Mouse (Mus musculus) forebrain, embryonic 13.5 days (tissue): ENCODE results near the gene Ccl22. TPM values are rescaled to one million over a fixed set of nuclear protein-coding genes. Genes with fewer than 3 reads are reported as not detected.
A peak's percentile ranks its signal among the peaks of the same experiment; 100 is the strongest.

Experiments
- ATAC-seq: fragments of 200-750 bp; cut with Nextera tagmentation; 2 replicates; pipeline ENCODE4 v1.8.0; 2017
- H3K27ac ChIP-seq: fragments of 300-500 bp; sonication (generic); 2 replicates; pipeline ENCODE4 v1.5.1; 2015; ENCODE audit warnings: inconsistent platforms, mild to moderate bottlenecking, moderate library complexity
- H3K27me3 ChIP-seq: fragments of 300-500 bp; sonication (generic); 2 replicates; pipeline ENCODE4 v1.6.1; 2015; ENCODE audit warnings: mild to moderate bottlenecking, inconsistent platforms
- H3K36me3 ChIP-seq: fragments of 300-500 bp; sonication (generic); 2 replicates; pipeline ENCODE4 v1.6.1; 2015; ENCODE audit warnings: mild to moderate bottlenecking, inconsistent platforms; ENCODE audit not compliant: poor library complexity, severe bottlenecking
- H3K4me1 ChIP-seq: fragments of 300-500 bp; sonication (generic); 2 replicates; pipeline ENCODE4 v1.6.1; 2015; ENCODE audit warnings: inconsistent platforms
- H3K4me2 ChIP-seq: fragments of 300-500 bp; sonication (generic); 2 replicates; pipeline ENCODE4 v1.6.1; 2015; ENCODE audit warnings: inconsistent platforms, mild to moderate bottlenecking, moderate library complexity
- H3K4me3 ChIP-seq: fragments of 300-500 bp; sonication (generic); 2 replicates; pipeline ENCODE4 v1.5.1; 2015; ENCODE audit warnings: mild to moderate bottlenecking, inconsistent platforms
- H3K9ac ChIP-seq: fragments of 300-500 bp; sonication (generic); 2 replicates; pipeline ENCODE4 v1.6.1; 2015; ENCODE audit warnings: mild to moderate bottlenecking, inconsistent platforms
- H3K9me3 ChIP-seq: fragments of 300-500 bp; sonication (generic); replicated peaks from 2 replicates; pipeline ENCODE4 v1.6.1; 2016; ENCODE audit warnings: inconsistent platforms
- WGBS: fragments of 180-500 bp; shearing (Covaris S2); methylation state at CpG from one replicate; pipeline ENCODE4 v1.1.7; 2015; 5-methylcytosine and 5-hydroxymethylcytosine counted together
- polyA plus RNA-seq: library from polyadenylated mRNA; unstranded; fragments of >200 nt; fragmentation: Nextera tagmentation; extraction: Ambion mirVana; gene quantifications from 2 replicates; pipeline ENCODE4 v1.2.1, GENCODE M21; 2015

The Ccl22 gene
- polyA plus RNA-seq, 1 experiment from 2014 or later, result not detected

GRCm38 (mm10) chr8:94771941-94772670 lies 26.7 kb downstream of the Ccl22 start, which contains the start of gene Cx3cl1:
Gene Cx3cl1 (plus strand): TSS chr8:94772009.
- peak within 1 kb of the TSS; percentile 73 for H3K4me2 ChIP-seq
- peak within 1 kb of the TSS; percentile 55 for H3K4me3 ChIP-seq
- peak within 1 kb of the TSS; percentile 14; the same call in 1 of the 2 replicates for H3K27ac ChIP-seq
- peak within 1 kb of the TSS; percentile 68 for H3K9ac ChIP-seq
- no peaks in the 10 kb centered on the region for H3K9me3 ChIP-seq
- ATAC-seq, result peak; percentile 84
- no peaks in the 10 kb centered on the region for H3K36me3 ChIP-seq
- peaks cover 37% of the 10 kb centered on the region for H3K4me1 ChIP-seq
- peaks cover 17% of the 10 kb centered on the region for H3K27me3 ChIP-seq
- WGBS, result under 1% methylated on average over 37 of the region's 38 CpGs

DNA sequence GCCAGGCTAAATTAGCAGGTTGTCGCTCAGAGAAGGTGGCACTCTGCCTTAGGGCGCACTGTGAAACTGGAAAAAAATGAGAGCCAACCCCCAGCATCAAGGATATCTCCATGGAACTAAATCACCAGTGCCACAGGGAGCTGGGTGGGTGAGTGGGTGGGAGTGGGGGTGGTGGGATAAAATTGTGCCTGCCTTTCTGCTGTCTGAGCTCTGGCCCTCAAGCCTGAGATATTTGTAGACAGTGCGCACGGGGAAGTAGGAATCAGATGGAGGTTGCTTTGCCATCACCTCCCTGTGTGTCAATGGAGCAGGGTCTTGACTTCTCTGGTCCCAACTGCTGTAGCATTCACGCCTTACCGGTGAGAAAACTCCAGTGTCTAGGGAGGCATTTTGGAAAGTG lies 27.7 kb downstream of the Ccl22 start:
- ATAC-seq, result no peak
- Histone ChIP-seq H3K4me2 (peak overlapping the region; percentile 73), H3K27ac (no peak overlapping the region), H3K4me3 (peak overlapping the region; percentile 55), H3K9me3 (no peaks in the 10 kb centered on the region), H3K27me3 (peaks cover 17% of the 10 kb centered on the region), H3K36me3 (no peaks in the 10 kb centered on the region), H3K4me1 (peaks cover 41% of the 10 kb centered on the region), H3K9ac (0 out of 2 replicates have a peak overlapping the region, but pooled peaks have one; percentile 18)
- WGBS, result 45% methylated on average over 6 of the region's 6 CpGs

GRCm38 (mm10) chr8:94773700-94774171 lies 28.3 kb downstream of the Ccl22 start:
- H3K4me3 ChIP-seq, result peak overlapping the region; percentile 55

GRCm38 (mm10) chr8:94774601-94775000 lies 29.2 kb downstream of the Ccl22 start:
- H3K4me3 ChIP-seq, result no peak overlapping the region
- H3K27me3 ChIP-seq, result peaks cover 16% of the 10 kb centered on the region
- H3K4me2 ChIP-seq, result no peak overlapping the region
- no peaks in the 10 kb centered on the region for H3K9me3 ChIP-seq
- ATAC-seq, result no peak
- peaks cover 53% of the 10 kb centered on the region for H3K4me1 ChIP-seq
- no peak overlapping the region for H3K9ac ChIP-seq
- WGBS, result 88% methylated on average over 1 of the region's 1 CpGs
- 0 out of 2 replicates have a peak, but pooled peaks cover under 1% of the 10 kb centered on the region for H3K36me3 ChIP-seq
- no peak overlapping the region for H3K27ac ChIP-seq

More at GRCm38 (mm10) chr8:94773700-94774171, 28.3 kb downstream of the Ccl22 start:
- Histone ChIP-seq H3K4me2 (peak overlapping the region; percentile 73), H3K9me3 (no peaks in the 10 kb centered on the region), H3K27ac (no peak overlapping the region; the same call in 1 of the 2 replicates), H3K36me3 (no peaks in the 10 kb centered on the region), H3K4me1 (peaks cover 48% of the 10 kb centered on the region), H3K9ac (peak overlapping the region; percentile 18; the same call in 1 of the 2 replicates), H3K27me3 (peaks cover 17% of the 10 kb centered on the region)
- ATAC-seq, result peak; percentile 28; the same call in 1 of the 2 replicates
- WGBS, result 10% methylated on average over 12 of the region's 12 CpGs

- Histone ChIP-seq H3K27ac (no peak overlapping the region), H3K4me1 (peaks cover 46% of the 10 kb centered on the region), H3K9me3 (no peaks in the 10 kb centered on the region), H3K4me2 (no peak overlapping the region), H3K9ac (no peak overlapping the region), H3K36me3 (0 out of 2 replicates have a peak, but pooled peaks cover 3% of the 10 kb centered on the region), H3K27me3 (peaks cover 3% of the 10 kb centered on the region; the same call in 1 of the 2 replicates), H3K4me3 (no peak overlapping the region)
- no peak for ATAC-seq
- 93% methylated on average over 2 of the region's 2 CpGs for WGBS
Observed at GRCm38 (mm10) chr8:94776346-94776745, 31.0 kb downstream of the Ccl22 start.

DNA sequence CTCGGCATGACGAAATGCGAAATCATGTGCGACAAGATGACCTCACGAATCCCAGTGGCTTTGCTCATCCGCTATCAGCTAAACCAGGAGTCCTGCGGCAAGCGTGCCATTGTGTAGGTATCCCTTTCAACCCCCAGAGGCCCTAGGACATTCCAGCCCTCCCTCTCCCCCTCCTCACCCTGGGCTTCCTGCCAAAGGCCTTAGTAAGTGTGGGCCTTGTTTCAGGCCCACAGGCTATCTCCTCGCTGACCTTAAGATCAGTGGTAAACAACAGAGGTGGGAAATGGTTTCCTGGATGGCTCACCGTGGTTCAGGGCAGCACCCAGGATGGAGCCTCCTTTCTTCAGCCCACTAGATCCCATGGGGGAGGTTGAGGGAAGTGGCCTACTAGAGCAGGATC lies 32.6 kb downstream of the Ccl22 start:
- Histone ChIP-seq H3K4me3 (no peak overlapping the region), H3K4me2 (no peak overlapping the region), H3K27ac (no peak overlapping the region), H3K4me1 (peaks cover 35% of the 10 kb centered on the region), H3K9me3 (no peaks in the 10 kb centered on the region), H3K27me3 (peaks cover under 1% of the 10 kb centered on the region; the same call in 1 of the 2 replicates), H3K36me3 (0 out of 2 replicates have a peak, but pooled peaks cover 3% of the 10 kb centered on the region), H3K9ac (no peak overlapping the region)
- no peak for ATAC-seq
- WGBS, result 74% methylated on average over 10 of the region's 10 CpGs

DNA sequence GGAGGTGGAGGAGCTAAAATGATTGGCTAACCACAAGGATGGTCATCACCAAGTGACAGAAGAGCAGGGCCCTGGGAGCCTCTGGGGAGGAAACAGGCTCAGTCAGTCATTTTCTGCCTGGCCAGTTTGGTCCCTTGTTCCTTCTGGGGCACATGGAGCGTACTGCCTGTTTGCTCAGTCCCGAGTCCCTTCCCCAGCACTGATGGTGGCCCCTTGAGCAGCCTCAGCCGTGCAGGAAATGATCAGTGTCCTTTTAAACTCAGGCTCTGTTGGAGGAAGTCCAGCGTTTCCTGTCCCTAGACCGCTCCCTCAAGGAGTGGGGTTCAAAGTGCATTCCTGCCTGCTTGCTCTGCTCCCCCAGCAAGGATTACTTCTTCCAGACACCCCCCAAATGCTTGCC lies 33.1 kb downstream of the Ccl22 start:
- Histone ChIP-seq H3K36me3 (0 out of 2 replicates have a peak, but pooled peaks cover 3% of the 10 kb centered on the region), H3K4me2 (no peak overlapping the region), H3K9me3 (no peaks in the 10 kb centered on the region), H3K27me3 (no peaks in the 10 kb centered on the region), H3K9ac (no peak overlapping the region), H3K27ac (no peak overlapping the region), H3K4me3 (no peak overlapping the region), H3K4me1 (peaks cover 30% of the 10 kb centered on the region)
- 68% methylated on average over 5 of the region's 5 CpGs for WGBS
- ATAC-seq, result no peak

- no peak overlapping the region for H3K27ac ChIP-seq
- no peaks in the 10 kb centered on the region for H3K27me3 ChIP-seq
- H3K36me3 ChIP-seq, result 0 out of 2 replicates have a peak, but pooled peaks cover 3% of the 10 kb centered on the region
- peaks cover 25% of the 10 kb centered on the region for H3K4me1 ChIP-seq
- H3K4me2 ChIP-seq, result no peak overlapping the region
- no peak overlapping the region for H3K4me3 ChIP-seq
- WGBS, result 76% methylated on average over 10 of the region's 10 CpGs
- no peak overlapping the region for H3K9ac ChIP-seq
- H3K9me3 ChIP-seq, result no peaks in the 10 kb centered on the region
- ATAC-seq, result no peak
Observed at GRCm38 (mm10) chr8:94778895-94779533, 33.6 kb downstream of the Ccl22 start.

- H3K9ac ChIP-seq, result no peak overlapping the region
- H3K27ac ChIP-seq, result no peak overlapping the region
- no peak overlapping the region for H3K4me3 ChIP-seq
- H3K36me3 ChIP-seq, result 0 out of 2 replicates have a peak, but pooled peaks cover 3% of the 10 kb centered on the region
- 96% methylated on average over 16 of the region's 16 CpGs for WGBS
- H3K27me3 ChIP-seq, result no peaks in the 10 kb centered on the region
- ATAC-seq, result no peak
- H3K9me3 ChIP-seq, result no peaks in the 10 kb centered on the region
- H3K4me1 ChIP-seq, result peaks cover 21% of the 10 kb centered on the region
- H3K4me2 ChIP-seq, result no peak overlapping the region
Observed at GRCm38 (mm10) chr8:94779534-94780294, 34.3 kb downstream of the Ccl22 start.

GRCm38 (mm10) chr8:94780491-94781154 lies 35.2 kb downstream of the Ccl22 start:
- Histone ChIP-seq H3K36me3 (0 out of 2 replicates have a peak, but pooled peaks cover 3% of the 10 kb centered on the region), H3K4me1 (peaks cover 21% of the 10 kb centered on the region), H3K9me3 (no peaks in the 10 kb centered on the region), H3K4me3 (no peak overlapping the region), H3K27me3 (no peaks in the 10 kb centered on the region), H3K4me2 (no peak overlapping the region), H3K9ac (no peak overlapping the region), H3K27ac (no peak overlapping the region)
- 86% methylated on average over 21 of the region's 21 CpGs for WGBS
- ATAC-seq, result no peak

DNA sequence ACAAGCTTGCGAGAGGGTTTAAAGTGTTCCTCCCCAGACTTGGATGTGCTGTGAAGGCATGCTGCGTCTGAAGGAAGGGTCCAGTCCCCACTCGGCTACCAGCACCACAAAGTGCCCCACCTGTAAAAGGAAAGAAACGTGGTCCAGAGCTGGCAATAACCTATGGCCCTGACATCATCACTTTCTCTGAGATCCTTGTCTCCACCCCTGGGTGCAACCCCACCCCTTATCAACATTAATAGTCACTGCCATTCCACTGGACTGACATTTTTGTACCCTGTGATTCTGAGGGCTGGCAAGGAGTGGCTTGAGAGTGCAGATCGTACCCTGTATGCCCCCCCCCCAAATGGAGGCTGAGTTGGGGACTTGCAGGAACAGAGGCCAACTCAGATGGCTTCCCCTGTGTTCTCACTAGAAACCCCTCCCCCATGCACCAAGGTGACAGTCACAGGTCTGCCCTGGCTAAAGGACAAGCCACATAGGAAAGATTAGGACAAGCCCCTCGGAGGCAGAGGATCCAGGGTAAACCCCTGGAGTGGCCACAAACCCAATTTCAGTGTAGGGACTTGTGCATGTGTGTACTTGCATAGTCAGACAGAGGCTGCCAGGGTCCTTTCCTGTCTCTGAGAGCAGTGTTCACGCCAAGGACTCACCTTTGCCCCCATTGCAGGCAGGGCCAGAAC lies 35.9 kb downstream of the Ccl22 start:
- Histone ChIP-seq H3K36me3 (0 out of 2 replicates have a peak, but pooled peaks cover 3% of the 10 kb centered on the region), H3K4me2 (no peak overlapping the region), H3K27me3 (no peaks in the 10 kb centered on the region), H3K27ac (no peak overlapping the region), H3K9ac (no peak overlapping the region), H3K4me1 (peaks cover 21% of the 10 kb centered on the region), H3K4me3 (no peak overlapping the region), H3K9me3 (no peaks in the 10 kb centered on the region)
- no peak for ATAC-seq
- 60% methylated on average over 7 of the region's 7 CpGs for WGBS
